Mouse (Mus musculus) erythroblast, embryonic 14.5 days (primary cell): ENCODE results near the gene Dus1l. TPM values are rescaled to one million over a fixed set of nuclear protein-coding genes. Genes with fewer than 3 reads are reported as not detected.
"Not testable (repeated sequence)": the region's sequence is repeated elsewhere in the genome, so short reads cannot be mapped to it uniquely, and the experiment has no call there.

ENCODE experiments used
- H3K27me3 ChIP-seq: 2 replicates; pipeline ENCODE4 v1.6.1; 2012; ENCODE audit warnings: inconsistent platforms; ENCODE audit not compliant: control insufficient read depth
- H3K36me3 ChIP-seq: 2 replicates; pipeline ENCODE4 v1.6.1; 2012; ENCODE audit warnings: mild to moderate bottlenecking, inconsistent platforms; ENCODE audit not compliant: control insufficient read depth
- H3K4me1 ChIP-seq: 2 replicates; pipeline ENCODE4 v1.6.1; 2012; ENCODE audit warnings: inconsistent platforms; ENCODE audit not compliant: control insufficient read depth
- H3K4me3 ChIP-seq: replicated peaks from 2 replicates; pipeline ENCODE3; 2012; ENCODE audit warnings: moderate library complexity, mild to moderate bottlenecking, inconsistent platforms
- H3K9me3 ChIP-seq: 2 replicates; pipeline ENCODE4 v1.6.1; 2012; ENCODE audit warnings: low read length, inconsistent platforms, mixed read lengths; ENCODE audit not compliant: control insufficient read depth
- GATA1 ChIP-seq: IDR thresholded peaks from 2 replicates; pipeline ENCODE4 v1.6.1; 2012; ENCODE audit warnings: low read length, inconsistent platforms, mixed read lengths
- TAL1 ChIP-seq: IDR thresholded peaks from 3 replicates; pipeline ENCODE4 v1.6.1; 2012; ENCODE audit warnings: low read length, inconsistent platforms, mixed read lengths
- polyA plus RNA-seq: library from polyadenylated mRNA; stranded (reverse); fragments of >175 nt; gene quantifications from 2 replicates; pipeline ENCODE4 v1.2.3, GENCODE M21; 2012

Gene Dus1l
- polyA plus RNA-seq, 1 experiment = 14.2 TPM

DNA sequence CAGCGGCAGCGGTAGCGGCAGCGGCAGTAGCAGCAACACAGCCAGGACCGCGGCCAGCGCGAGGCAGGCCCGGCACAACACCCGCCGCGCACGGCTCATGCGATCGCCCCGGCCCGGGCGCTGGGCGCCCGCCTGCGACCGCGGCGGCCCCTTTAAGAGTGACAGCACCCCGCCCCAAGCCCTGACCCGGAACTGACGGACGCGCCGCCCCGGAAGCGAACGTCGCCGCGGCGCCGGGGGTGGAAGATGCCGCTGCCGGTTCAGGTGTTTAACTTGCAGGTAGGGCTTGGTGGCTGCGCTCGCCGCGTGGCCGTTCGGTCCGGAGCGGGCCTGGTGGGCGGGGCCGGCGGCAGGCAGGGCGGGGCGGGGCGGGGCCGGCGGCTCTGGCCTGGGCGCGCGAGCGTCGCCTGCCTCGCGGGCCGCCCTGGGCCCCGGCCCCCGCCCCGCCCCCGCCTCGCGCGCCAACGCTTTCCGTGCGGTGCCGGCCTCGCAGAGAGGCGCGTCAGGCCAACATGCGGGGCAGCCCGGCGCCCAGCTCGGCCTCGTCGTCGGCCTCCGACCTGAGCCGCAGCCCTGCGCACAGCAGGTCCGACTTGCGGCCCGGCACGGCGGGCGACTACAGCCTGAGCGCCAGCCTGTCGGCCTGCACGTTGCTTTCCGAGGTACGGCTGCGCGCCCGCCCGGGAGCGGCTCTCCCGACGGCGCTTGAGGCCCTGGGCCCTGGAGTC lies 12.0 kb downstream of the Dus1l start, which contains the start of the genes Rfng and Gps1:
Gene Rfng (minus strand): TSS at position 144 of the 728 bp plus-strand sequence.
Gene Gps1 (plus strand): TSS at position 209 of the 728 bp plus-strand sequence.
- H3K4me1 ChIP-seq = peaks cover 42% of the 10 kb centered on the region
- TF ChIP-seq TAL1 = no peak
- TF ChIP-seq GATA1 = no peak
- H3K27me3 ChIP-seq = no peaks in the 10 kb centered on the region
- peaks cover 66% of the 10 kb centered on the region for H3K36me3 ChIP-seq
- peak within 1 kb of the TSS; percentile 95 for H3K4me3 ChIP-seq
- no peaks in the 10 kb centered on the region for H3K9me3 ChIP-seq

DNA sequence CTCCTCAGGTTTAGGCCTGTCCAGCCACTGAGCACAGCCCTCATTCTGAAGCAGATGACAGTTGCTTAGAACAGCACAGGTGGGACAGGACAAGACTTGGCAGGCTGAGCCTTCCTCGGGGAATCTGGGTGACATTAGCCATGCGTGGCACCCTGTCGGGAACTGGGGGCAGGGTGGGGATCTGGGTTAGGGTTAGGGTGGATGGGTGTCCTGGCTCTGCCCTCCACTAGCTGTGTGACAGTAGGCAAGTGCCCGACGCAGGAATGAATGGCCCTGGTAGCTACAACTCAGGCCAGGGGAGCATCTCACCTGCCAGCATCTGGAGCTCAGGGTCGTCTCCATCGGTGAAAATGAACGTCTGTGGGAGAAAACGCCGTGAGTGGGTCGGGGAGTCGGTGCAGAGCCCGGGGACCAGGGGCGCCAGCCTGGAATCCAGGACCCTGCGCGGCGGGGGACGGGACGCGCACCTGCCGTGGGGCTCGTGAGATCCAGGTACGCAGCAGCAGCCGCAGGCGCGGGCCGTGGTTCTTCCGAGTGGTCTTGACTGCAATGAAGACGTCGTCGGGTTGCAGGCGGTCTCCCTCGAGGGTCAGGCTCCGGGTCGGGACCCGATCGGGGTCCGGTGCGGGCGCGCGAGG lies 12.7 kb downstream of the Dus1l start:
- Histone ChIP-seq H3K9me3 (no peaks in the 10 kb centered on the region), H3K27me3 (no peaks in the 10 kb centered on the region), H3K4me1 (peaks cover 42% of the 10 kb centered on the region), H3K36me3 (peaks cover 60% of the 10 kb centered on the region), H3K4me3 (peak overlapping the region; percentile 95)
- TF ChIP-seq TAL1 = no peak
- no peak for TF ChIP-seq GATA1

DNA sequence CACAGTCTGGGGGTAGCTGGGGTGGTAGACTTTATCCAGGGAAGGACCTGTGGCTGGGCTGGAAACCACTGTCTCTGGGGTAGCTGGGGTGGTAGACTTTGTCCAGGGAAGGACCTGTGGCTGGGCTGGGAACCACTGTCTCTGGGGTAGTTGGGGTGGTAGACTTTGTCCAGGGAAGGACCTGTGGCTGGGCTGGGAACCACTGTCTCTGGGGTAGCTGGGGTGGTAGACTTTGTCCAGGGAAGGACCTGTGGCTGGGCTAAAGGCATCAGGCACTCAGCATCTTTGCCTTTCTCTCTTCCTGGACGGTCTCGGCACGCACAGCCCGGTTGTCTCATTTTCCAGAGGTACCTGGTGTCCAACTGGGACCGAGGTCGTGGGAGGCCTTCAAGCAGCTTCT lies 14.8 kb downstream of the Dus1l start:
- Histone ChIP-seq H3K4me1 (peaks cover 36% of the 10 kb centered on the region), H3K36me3 (peaks cover 38% of the 10 kb centered on the region)
- not testable (repeated sequence) for H3K27me3 ChIP-seq, H3K9me3 ChIP-seq, H3K4me3 ChIP-seq

DNA sequence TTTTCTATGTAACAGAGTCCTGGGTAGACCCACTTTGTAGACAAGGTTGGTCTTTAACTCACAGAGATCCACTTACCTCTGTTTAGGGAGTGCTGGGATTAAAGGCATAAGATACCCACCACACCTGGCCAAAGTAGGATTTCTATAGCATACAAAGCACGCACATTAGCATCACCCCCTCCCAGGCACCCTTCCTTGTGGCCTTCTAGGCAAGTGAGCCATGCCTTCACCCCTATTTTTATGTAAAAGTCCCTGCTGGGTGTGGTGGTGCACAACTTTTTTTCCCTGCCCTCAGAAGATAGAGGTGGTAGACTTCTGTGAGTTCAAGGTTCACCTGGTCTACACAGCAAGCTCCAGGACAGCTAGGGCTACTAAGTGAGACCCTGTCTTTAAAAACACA lies 16.3 kb downstream of the Dus1l start:
- H3K36me3 ChIP-seq = peaks cover 26% of the 10 kb centered on the region
- H3K27me3 ChIP-seq = peaks cover 3% of the 10 kb centered on the region; the same call in 1 of the 2 replicates
- TF ChIP-seq TAL1 = no peak
- no peak for TF ChIP-seq GATA1
- H3K4me1 ChIP-seq = peaks cover 23% of the 10 kb centered on the region
- H3K4me3 ChIP-seq = no peak overlapping the region
- H3K9me3 ChIP-seq = no peaks in the 10 kb centered on the region

DNA sequence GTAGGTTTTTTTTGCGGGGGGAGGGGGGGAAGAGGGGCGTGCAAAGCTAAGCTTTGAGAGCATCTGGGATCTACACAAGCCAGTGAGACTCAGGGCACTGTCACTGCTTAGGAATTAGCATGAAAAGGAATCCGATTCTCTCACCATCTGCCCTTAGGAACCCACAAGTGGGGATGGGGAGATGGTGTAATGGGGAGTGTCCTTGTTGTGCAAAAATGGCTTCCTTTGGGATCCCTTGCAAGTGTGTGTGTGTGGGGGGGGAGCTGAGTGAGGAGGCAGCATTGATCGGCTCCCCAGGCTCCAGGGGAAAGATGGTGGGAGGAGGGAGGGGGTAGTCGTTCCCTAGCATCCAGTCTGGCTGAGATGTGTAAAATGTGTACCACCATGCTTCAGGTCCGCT lies 19.1 kb downstream of the Dus1l start:
- Histone ChIP-seq H3K36me3 (peaks cover 17% of the 10 kb centered on the region), H3K4me1 (no peaks in the 10 kb centered on the region; the same call in 1 of the 2 replicates), H3K27me3 (peaks cover 3% of the 10 kb centered on the region; the same call in 1 of the 2 replicates), H3K4me3 (no peak overlapping the region), H3K9me3 (no peaks in the 10 kb centered on the region)
- TF ChIP-seq GATA1 (no peak), TAL1 (no peak)

DNA sequence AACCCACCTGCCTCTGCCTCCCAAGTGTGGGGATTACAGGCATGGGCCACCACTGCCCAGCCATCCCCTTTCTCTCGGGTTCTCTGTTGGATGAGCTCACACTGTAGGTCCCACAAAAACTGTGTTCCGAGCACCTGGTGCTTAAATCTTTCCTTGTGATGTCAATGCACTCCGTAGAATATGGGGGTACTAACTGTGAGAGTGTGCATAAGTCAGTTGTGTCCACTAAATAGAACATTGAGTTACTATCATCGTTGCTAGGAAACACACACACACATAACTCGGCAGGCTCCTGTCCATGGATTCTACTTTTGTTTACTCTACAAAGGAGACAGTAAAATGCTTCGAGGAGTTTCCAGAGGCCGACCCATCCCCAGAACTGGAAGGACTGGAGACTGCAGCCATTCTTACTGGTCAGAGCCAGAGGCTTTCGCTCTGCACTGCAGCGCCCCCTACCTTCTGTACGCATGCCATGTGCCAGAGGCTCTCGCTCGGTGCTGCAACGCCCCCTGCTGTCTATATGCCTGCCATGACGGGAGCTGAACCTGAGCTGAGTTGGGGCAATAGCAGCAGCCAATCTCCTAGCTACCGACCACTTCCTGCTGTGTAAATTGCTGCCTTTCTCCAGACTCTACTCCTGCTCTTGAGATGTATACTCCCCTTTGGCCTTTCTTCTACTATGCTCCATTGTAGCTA lies 20.3 kb downstream of the Dus1l start:
- H3K9me3 ChIP-seq = no peaks in the 10 kb centered on the region
- TF ChIP-seq GATA1 (no peak), TAL1 (no peak)
- peaks cover 9% of the 10 kb centered on the region for H3K36me3 ChIP-seq
- H3K27me3 ChIP-seq = peaks cover 3% of the 10 kb centered on the region; the same call in 1 of the 2 replicates
- H3K4me3 ChIP-seq = no peak overlapping the region
- H3K4me1 ChIP-seq = no peaks in the 10 kb centered on the region; the same call in 1 of the 2 replicates

DNA sequence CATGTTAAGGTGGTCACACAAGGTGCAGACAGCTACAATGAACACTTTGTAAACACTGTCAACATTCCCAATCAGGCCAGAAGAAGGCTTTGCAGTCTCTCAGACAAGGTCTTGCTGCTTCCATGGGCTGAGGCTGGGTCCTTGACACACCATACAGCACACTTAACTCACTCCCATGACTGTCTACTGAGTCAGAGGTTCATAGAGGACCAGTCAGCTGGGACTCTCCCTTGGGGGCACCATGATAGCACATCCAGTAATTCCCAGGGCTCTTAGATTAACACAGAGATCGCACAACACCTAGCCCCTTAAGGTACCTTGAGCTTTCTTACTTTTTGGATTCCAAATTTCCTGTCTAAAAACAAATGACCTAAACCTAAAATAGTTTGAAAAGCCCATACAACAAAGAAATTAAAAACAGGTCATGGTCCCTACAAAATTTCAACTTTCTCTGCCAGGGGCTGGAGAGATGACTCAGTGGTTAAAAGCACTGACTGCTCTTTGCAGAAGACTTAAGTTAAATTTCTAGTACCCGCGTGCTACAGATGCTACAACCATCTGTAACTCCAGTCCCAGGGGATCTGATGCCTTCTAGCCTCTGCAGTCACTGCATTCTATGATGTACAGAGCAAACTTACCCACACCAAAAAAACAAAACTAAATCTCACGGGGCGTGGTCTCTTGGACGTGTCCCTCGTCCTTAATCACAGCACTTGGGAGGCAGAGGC lies 22.6 kb downstream of the Dus1l start:
- Histone ChIP-seq H3K27me3 (peaks cover 3% of the 10 kb centered on the region; the same call in 1 of the 2 replicates), H3K9me3 (no peaks in the 10 kb centered on the region), H3K4me3 (no peak overlapping the region), H3K4me1 (no peaks in the 10 kb centered on the region; the same call in 1 of the 2 replicates), H3K36me3 (no peaks in the 10 kb centered on the region)
- no peak for TF ChIP-seq GATA1
- TF ChIP-seq TAL1 = no peak

DNA sequence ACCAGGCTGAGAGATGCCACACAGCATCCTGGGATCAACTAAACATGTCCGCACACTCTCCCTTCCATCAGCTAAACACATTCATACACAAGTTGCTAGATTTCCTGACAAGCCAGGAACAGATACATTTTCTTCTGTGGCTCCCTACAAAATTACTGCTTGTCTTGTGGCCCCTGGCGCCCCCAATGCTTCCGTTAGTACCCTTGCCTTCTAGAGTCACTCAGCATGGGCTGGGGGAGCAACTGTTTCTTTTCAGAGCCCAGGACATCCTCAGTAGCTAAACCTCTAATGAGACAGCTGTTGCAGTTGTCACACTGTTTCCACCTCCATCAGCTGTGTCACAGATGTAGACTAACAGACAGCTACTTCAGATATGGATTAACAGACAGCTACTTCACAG lies 23.5 kb downstream of the Dus1l start:
- Histone ChIP-seq H3K4me3 (no peak overlapping the region), H3K9me3 (no peaks in the 10 kb centered on the region), H3K27me3 (peaks cover 3% of the 10 kb centered on the region; the same call in 1 of the 2 replicates), H3K36me3 (no peaks in the 10 kb centered on the region), H3K4me1 (no peaks in the 10 kb centered on the region; the same call in 1 of the 2 replicates)
- TF ChIP-seq TAL1 (no peak), GATA1 (no peak)
